Mouse (Mus musculus) heart, adult 2 months (tissue): ENCODE results near the gene Prpf3. TPM values are rescaled to one million over a fixed set of nuclear protein-coding genes. Genes with fewer than 3 reads are reported as not detected.

Experiments used
- DNase-seq, 2 experiments: peaks; one replicate each; pipeline ENCODE4 v3.0.0; 2021
- H3K27ac ChIP-seq: fragments of 200-600 bp; 2 replicates; pipeline ENCODE4 v1.8.1; 2022
- H3K27me3 ChIP-seq: fragments of 200-500 bp; 2 replicates; pipeline ENCODE4 v1.6.1; 2012; ENCODE audit warnings: mild to moderate bottlenecking, low read length, inconsistent platforms, mixed read lengths; ENCODE audit not compliant: control insufficient read depth, insufficient read depth
- H3K36me3 ChIP-seq: fragments of 200-500 bp; 2 replicates; pipeline ENCODE4 v1.6.1; 2012; ENCODE audit warnings: low read length, inconsistent platforms; ENCODE audit not compliant: control insufficient read depth, insufficient read depth
- H3K4me1 ChIP-seq: fragments of 200-500 bp; 2 replicates; pipeline ENCODE4 v1.6.1; 2011; ENCODE audit warnings: low read length; ENCODE audit not compliant: control insufficient read depth, insufficient read depth
- H3K4me3 ChIP-seq: fragments of 200-600 bp; 2 replicates; pipeline ENCODE4 v1.8.1; 2022
- H3K79me2 ChIP-seq: fragments of 200-500 bp; replicated peaks from 2 replicates; pipeline ENCODE4 v1.6.1; 2012; ENCODE audit warnings: mild to moderate bottlenecking, inconsistent platforms, low read length, moderate library complexity, mixed read lengths; ENCODE audit not compliant: control insufficient read depth, insufficient read depth
- H3K9ac ChIP-seq: fragments of 200-500 bp; 2 replicates; pipeline ENCODE4 v1.6.1; 2012; ENCODE audit warnings: low read depth, mild to moderate bottlenecking, control low read depth, inconsistent platforms, low read length, mixed read lengths
- CTCF ChIP-seq: fragments of 200-600 bp; IDR thresholded peaks from 2 replicates; pipeline ENCODE4 v1.8.1; 2022; ENCODE audit warnings: antibody characterized with exemption, mild to moderate bottlenecking, moderate library complexity
- EP300 ChIP-seq: fragments of 200-500 bp; IDR thresholded peaks from 2 replicates; pipeline ENCODE4 v1.6.1; 2011; ENCODE audit warnings: low read depth, low read length, control low read depth; ENCODE audit not compliant: insufficient read depth
- POLR2A ChIP-seq: fragments of 200-500 bp; IDR thresholded peaks from 2 replicates; pipeline ENCODE4 v1.6.1; 2011; ENCODE audit warnings: mild to moderate bottlenecking, low read depth, low read length, control low read depth; ENCODE audit not compliant: insufficient read depth
- WGBS: fragments of 180-500 bp; shearing (Covaris S2); methylation state at CpG from one replicate; pipeline ENCODE4 v1.1.7; 2018; 5-methylcytosine and 5-hydroxymethylcytosine counted together
- intact Hi-C: fragments of 180-260 bp; cut with DNase I; formaldehyde crosslinking; loops from one replicate; pipeline ENCODE4 v1.15.1; 2025
- polyA plus RNA-seq: library from polyadenylated mRNA; depleted of rRNA; stranded (reverse); fragments of >200 nt; gene quantifications from 2 replicates; pipeline ENCODE4 v1.2.3, GENCODE M21; 2012
- total RNA-seq, 2 experiments: library from RNA; stranded (reverse); gene quantifications; 2 replicates each; pipeline ENCODE4 v1.2.3; 2021

Gene Prpf3
- total and polyA plus RNA-seq, 3 experiments: 9.3 to 24.0 (median 19.4) TPM

DNA sequence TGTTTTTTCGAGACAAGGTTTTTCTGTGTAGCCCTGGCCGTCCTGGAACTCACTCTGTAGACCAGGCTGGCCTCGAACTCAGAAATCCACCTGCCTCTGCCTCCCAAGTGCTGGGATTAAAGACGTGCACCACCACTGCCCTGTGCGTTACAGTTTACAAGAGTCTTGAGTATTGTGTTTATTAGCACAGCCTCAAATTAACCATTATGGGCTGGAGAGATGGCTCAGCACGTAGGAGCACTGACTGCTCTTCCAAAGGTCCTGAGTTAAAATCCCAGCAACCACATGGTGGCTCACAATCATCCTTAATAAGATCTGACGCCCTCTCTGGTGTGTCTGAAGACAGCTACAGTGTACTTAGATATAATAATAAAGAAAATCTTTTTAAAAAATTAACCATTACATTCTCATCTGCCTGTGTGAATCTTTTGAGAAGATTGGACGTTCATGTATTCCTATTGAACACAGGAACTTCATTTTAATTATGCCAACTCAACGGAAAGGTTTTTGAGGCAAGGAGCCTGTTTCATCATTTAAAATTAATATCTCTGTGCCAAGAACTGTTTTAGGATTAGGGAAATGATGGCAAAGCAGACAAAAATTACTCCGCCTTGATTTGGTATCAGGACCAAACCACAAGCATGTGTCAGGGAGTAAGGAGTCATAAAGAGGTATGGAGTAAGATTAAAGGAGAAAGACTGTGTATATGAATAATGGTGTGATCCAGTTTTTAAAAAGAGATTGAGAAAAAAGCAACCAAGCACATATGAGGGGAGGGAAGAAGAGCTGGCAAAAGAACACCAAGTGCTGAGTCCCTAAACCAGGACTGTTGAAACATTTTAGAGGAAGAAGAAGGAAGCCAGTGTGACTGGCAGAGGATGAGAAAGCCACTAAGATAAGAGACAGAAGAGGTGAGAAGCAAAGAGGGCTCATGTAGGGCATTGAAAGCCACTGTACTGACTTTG, 35.4 kb downstream of the Prpf3 start:
- peaks cover 2% of the 10 kb centered on the region for H3K4me1 ChIP-seq
- H3K4me3 ChIP-seq: peak overlapping the region; percentile 75
- TF ChIP-seq POLR2A (no peak), CTCF (peak; percentile 21; the same call in 1 of the 2 replicates)
- peak overlapping the region; percentile 93 for H3K27ac ChIP-seq
- H3K36me3 ChIP-seq: peaks cover 4% of the 10 kb centered on the region; the same call in 1 of the 2 replicates
- 0 out of 2 replicates have a peak, but pooled peaks cover 2% of the 10 kb centered on the region for H3K79me2 ChIP-seq
- no peak for DNase-seq
- no peaks in the 10 kb centered on the region for H3K27me3 ChIP-seq
- WGBS: 27% methylated on average over 10 of the region's 10 CpGs
- intact Hi-C loops: no loop called here
- H3K9ac ChIP-seq: no peak overlapping the region; the same call in 1 of the 2 replicates

DNA sequence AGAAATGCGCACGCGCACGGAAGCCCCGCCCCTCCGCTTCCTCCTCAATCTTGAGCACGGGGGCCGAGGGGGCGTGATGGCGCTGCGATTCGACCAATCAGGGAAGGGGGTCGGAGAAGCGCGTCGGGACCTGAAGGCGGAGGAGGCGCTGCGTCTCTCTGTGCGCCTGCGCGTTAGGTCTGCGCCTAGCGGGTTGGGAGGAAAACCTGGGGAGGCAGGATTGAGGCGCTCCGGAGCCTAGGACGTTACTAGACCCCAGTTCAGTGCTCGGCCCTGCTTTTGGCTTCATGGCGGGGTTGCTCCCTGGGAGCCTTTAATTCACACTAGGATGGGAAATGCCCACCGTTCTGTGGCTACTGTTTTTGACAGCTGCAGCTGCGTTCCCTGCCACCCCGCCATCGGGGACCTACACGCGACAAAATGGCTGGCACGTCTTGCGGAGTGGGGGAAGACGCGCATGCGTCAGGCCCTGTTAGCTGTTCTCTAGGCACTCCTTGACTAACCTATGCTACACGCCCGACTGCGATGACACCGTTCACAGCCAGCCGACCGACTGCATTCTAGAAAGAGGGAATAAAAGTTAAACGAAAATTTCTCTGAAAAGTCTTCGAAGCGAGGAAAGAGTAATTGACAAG, 36.2 kb downstream of the Prpf3 start:
- H3K36me3 ChIP-seq: peaks cover 4% of the 10 kb centered on the region; the same call in 1 of the 2 replicates
- H3K27ac ChIP-seq: peak overlapping the region; percentile 99
- peaks cover 2% of the 10 kb centered on the region for H3K4me1 ChIP-seq
- DNase-seq: peak; percentile 98 to 99
- intact Hi-C loops: loop anchor here (5.0 kb wide), 2 partner anchors 117 to 182 kb away; no protein-coding TSS in a partner anchor
- no peaks in the 10 kb centered on the region for H3K27me3 ChIP-seq
- TF ChIP-seq CTCF: no peak
- 0 out of 2 replicates have a peak, but pooled peaks have one; percentile 65 for TF ChIP-seq EP300
- peak; percentile 94 for TF ChIP-seq POLR2A
- H3K9ac ChIP-seq: peak overlapping the region; percentile 51
- H3K4me3 ChIP-seq: peak overlapping the region; percentile 84
- H3K79me2 ChIP-seq: 0 out of 2 replicates have a peak, but pooled peaks cover 2% of the 10 kb centered on the region
- under 1% methylated on average over 49 of the region's 49 CpGs for WGBS

DNA sequence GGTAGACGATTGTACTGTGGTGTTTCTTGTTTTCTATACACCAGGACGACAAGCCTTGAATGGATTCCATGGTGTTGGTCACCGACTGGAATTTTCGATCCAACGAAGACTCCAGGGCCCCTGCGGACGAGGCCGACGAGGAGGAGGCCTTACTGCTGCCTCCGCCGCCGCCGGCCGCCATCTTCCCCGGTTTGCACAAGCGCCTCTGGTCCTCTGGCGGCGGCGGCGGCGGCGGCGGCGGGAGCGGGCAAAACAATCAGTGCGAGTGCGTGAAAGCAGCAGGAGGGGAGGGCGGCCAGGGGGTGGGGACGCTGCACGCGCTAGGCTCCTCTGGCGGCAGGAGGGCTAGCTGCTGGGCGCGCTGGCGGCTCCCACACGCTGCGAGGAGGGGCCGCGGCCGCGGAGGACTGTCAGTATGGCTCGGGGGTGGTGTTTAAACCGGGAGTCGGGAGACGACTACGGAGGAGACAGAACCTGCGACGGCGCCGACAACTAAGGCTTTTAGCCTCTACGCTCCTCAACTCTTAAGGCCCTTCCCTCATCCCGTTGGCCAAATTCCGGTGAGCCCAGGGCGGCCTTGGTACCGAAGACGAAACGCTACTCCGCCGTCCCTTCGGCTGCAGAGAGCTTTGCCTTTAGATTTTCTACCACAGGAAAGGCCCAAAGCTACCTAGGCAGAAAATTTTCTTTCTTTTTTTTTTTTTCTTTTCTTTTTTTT, 37.0 kb downstream of the Prpf3 start, which contains the start of gene Rprd2:
Gene Rprd2 (minus strand): TSS at position 293 of the 718 bp plus-strand sequence.
- peaks cover 2% of the 10 kb centered on the region for H3K4me1 ChIP-seq
- peaks cover 4% of the 10 kb centered on the region; the same call in 1 of the 2 replicates for H3K36me3 ChIP-seq
- TF ChIP-seq POLR2A (no peak; the same call in 1 of the 2 replicates), EP300 (no peak), CTCF (0 out of 2 replicates have a peak, but pooled peaks have one; percentile 12)
- intact Hi-C loops: loop anchor here (5.0 kb wide), 2 partner anchors 116 to 181 kb away; no protein-coding TSS in a partner anchor
- H3K79me2 ChIP-seq: 0 out of 2 replicates have a peak, but pooled peaks cover 2% of the 10 kb centered on the region
- peak; percentile 86 to 89 for DNase-seq
- under 1% methylated on average over 60 of the region's 60 CpGs for WGBS
- H3K27me3 ChIP-seq: no peaks in the 10 kb centered on the region
- H3K4me3 ChIP-seq: peak within 1 kb of the TSS; percentile 84
- peak within 1 kb of the TSS; percentile 86 for H3K9ac ChIP-seq
- peak within 1 kb of the TSS; percentile 99 for H3K27ac ChIP-seq

DNA sequence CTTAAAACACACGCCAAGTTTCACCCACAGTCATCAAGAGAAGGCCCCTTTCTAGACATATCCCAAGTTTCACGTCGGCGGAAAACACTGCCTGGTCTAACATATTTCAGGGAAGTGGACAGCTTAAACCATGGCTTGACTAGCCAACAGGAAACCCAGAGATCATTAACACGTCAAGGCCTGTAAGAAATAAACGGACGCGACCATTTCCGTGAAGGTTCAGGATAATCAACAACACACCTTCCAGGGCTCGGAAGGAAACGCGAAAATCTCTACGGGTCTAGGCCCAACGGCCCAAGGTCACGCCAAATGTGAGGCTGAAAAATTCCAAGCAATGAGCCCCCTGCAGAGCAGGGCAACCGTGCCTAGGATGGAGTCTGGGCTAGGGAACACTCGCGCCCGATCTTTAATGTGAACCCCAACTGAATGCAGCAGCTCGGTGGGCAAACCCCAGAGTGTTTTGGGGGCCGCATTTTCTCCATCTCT, 37.6 kb downstream of the Prpf3 start:
- H3K27me3 ChIP-seq: no peaks in the 10 kb centered on the region
- intact Hi-C loops: loop anchor here (5.0 kb wide), 2 partner anchors 116 to 181 kb away; no protein-coding TSS in a partner anchor
- peaks cover 4% of the 10 kb centered on the region; the same call in 1 of the 2 replicates for H3K36me3 ChIP-seq
- 0 out of 2 replicates have a peak, but pooled peaks cover 2% of the 10 kb centered on the region for H3K79me2 ChIP-seq
- peak overlapping the region; percentile 84 for H3K4me3 ChIP-seq
- peaks cover 2% of the 10 kb centered on the region for H3K4me1 ChIP-seq
- peak; percentile 63 to 70 for DNase-seq
- under 1% methylated on average over 21 of the region's 21 CpGs for WGBS
- H3K9ac ChIP-seq: peak overlapping the region; percentile 86
- peak overlapping the region; percentile 99 for H3K27ac ChIP-seq
- TF ChIP-seq CTCF (no peak), POLR2A (peak; percentile 53), EP300 (0 out of 2 replicates have a peak, but pooled peaks have one; percentile 6)

DNA sequence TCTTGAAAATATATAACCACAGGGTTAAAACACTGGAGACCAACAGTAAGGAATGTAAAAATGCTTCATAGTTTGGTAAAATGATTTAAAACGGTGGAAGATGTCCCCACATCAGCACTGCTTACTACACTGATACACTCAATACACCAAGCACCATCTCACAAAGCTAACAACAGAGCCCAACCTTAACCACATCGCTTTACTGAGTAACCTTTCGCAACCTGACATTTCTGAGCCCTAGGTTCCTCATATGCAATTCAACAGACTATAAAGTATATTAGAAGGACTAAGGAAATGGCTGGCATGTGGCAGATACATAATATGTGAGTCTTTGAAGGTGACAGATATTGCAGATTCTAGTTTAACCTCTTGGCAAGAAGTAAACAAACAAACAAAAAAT, 39.0 kb downstream of the Prpf3 start:
- Histone ChIP-seq H3K79me2 (peaks cover 3% of the 10 kb centered on the region; the same call in 1 of the 2 replicates), H3K4me1 (peaks cover 2% of the 10 kb centered on the region), H3K36me3 (peaks cover 4% of the 10 kb centered on the region; the same call in 1 of the 2 replicates), H3K27me3 (no peaks in the 10 kb centered on the region), H3K27ac (no peak overlapping the region), H3K9ac (no peak overlapping the region), H3K4me3 (no peak overlapping the region)
- intact Hi-C loops: loop anchor here (5.0 kb wide), 2 partner anchors 114 to 179 kb away; no protein-coding TSS in a partner anchor
- WGBS: 70% methylated on average over 3 of the region's 3 CpGs
- DNase-seq: no peak
- no peak for TF ChIP-seq POLR2A
- no peak for TF ChIP-seq CTCF
- no peak for TF ChIP-seq EP300
